Mouse (Mus musculus) mammary gland, adult 2 months (tissue): ENCODE data around the gene AI467606. TPM values are rescaled to one million over a fixed set of nuclear protein-coding genes. Genes with fewer than 3 reads are reported as not detected.

Experiments used
- polyA plus RNA-seq: library from polyadenylated mRNA; depleted of rRNA; stranded (reverse); fragments of >200 nt; gene quantifications from 2 replicates; pipeline ENCODE4 v1.2.3, GENCODE M21; 2012; ENCODE audit warnings: low replicate concordance; rRNA removed

AI467606 gene
- 52.3 and 188 TPM in 2 replicates for polyA plus RNA-seq

DNA sequence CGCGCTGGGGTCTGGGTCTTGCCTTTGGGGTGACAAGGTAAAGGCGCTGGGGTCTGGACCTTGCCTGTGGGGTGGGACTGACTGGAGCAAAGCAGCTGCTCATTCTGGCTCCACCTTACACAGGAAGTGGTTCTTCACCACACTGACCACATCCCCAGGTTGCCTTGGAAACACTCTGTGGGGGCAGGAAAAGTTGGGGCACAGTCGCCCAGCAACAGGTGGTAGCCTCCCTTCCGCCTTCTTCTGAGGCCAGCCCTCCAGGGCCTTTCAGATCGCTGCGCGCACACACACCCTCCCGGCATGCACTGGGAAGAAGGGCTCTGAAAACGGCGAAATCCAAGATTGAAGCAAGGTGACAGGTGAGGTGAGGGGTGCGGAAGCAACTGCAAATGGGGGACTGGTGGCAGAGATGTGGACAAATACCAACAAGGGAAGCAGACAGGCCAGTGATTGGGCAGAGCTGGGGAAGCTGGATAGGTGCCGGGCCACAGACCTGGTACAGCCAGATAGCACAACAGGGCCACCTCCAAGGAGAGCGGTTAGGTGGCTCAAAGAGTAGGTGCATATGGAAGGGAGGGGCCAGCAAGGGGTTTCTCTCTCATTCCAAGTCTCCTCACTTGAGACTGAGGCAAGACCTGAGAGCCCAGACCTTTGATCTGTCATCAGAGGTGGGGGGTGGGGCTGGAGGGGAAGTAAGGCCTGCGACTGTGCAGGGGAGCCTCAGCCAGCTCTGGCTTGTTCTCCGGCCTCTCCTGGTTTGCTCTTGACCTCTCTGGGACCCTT, at the start of gene AI467606:
Gene AI467606 (plus strand): TSS at position 246 of the 783 bp plus-strand sequence.

GRCm38 (mm10) chr7:127041851-127042672, 49.1 kb upstream of the AI467606 start, which contains the start of gene Kif22:
TSS of gene Kif22 (minus strand) at chr7:127042471.

DNA sequence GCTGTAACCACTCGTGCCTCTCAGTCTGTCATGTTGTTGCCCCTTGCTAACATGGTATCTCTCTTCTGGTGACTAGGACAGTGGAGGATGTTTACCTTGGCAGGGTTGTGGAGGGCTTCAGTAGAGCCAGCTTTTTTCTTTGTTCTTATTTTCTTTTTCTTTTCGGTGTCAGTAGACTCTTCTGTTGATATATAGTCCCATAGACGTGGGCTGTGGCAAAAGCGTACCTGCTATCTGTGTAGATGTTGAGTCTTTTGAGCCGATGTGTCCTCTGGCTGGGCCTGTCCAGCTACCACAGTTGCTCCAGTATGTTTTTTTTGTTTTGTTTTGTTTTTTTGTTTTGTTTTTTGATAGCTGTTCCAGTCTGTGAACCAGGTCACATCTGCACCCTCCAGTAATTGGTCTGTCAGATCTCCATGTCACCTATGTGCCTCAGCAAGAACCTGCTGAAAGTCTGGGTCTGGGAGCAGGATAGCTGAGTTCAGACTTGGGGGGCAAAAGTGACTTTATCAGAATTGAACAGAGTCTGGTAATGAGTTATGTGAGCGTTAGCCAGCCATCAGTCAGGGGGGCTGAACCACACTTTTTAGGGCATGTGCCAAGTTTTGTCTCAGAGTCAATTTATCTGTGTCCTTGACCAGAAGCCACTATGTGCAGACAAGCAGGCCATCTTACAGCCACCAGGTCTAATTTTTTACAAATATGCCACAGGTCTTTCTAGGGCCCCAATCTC, 3.7 kb upstream of the AI467606 start, which contains the start of gene Zg16:
Gene Zg16 (minus strand): TSS at position 51 of the 733 bp plus-strand sequence.

GRCm38 (mm10) chr7:127121911-127122270, 30.7 kb downstream of the AI467606 start, which contains the start of gene Qprt:
TSS of gene Qprt (minus strand) at chr7:127122226.

DNA sequence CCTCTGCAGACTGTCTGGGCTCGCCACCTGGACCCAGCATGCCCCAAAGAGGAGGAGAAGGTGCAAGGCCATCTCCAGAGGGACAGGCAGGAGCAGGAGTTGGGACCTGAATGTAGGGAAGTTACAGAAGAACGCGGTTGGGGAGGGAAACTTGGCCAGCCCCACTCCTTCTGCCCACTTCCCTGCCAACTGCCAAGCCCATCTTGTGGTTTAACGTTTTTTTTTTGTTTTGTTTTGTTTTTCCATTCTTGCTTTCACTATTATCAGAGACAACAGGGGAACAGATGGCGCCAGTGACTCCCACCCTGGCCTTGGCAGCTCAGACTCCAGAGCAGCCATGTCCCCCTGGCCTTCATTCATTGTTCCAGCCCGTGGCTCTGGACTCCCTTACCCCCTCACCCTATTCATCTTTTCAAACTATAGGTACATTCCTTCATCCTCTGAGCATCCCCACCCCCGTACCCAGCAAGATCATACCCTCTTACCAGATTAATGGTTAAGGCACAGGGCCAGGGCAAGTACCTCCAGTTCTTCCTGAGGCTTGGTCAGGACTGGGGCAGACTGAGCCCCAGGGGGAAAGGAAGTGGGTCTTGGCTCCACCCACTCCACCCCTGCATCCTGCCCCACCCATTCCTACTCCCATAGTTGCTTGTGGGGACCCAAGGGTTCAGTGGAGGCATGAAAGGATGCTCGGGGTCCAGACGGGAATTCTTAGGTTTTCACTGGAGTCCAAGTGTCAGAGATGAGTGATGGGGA, 46.3 kb downstream of the AI467606 start, which contains the start of gene Spn:
Gene Spn (minus strand): TSS at position 562 of the 756 bp plus-strand sequence.

Other genes starting within 250 kb of the AI467606 start
- 0.04 TPM in 1 of 2 replicates, not detected in the other for gene Doc2a, start 243.9 kb upstream of the AI467606 start, polyA plus RNA-seq
- gene Hirip3, start 229.4 kb upstream of the AI467606 start, polyA plus RNA-seq, result 2.8 and 3.3 TPM in 2 replicates
- 67.6 and 89.1 TPM in 2 replicates for gene Ino80e, start 229.0 kb upstream of the AI467606 start, polyA plus RNA-seq
- gene Taok2, start 206.7 kb upstream of the AI467606 start, polyA plus RNA-seq, result 75.5 and 171 TPM in 2 replicates
- 96.1 and 130 TPM in 2 replicates for gene Tmem219, start 168.4 kb upstream of the AI467606 start, polyA plus RNA-seq
- 24.1 and 31.6 TPM in 2 replicates for gene Kctd13, start 162.5 kb upstream of the AI467606 start, polyA plus RNA-seq
- 0.20 and 0.35 TPM in 2 replicates for gene Asphd1, start 141.8 kb upstream of the AI467606 start, polyA plus RNA-seq
- gene Sez6l2, start 140.8 kb upstream of the AI467606 start, polyA plus RNA-seq, result 3.1 and 3.5 TPM in 2 replicates
- gene Cdipt, start 115.4 kb upstream of the AI467606 start, polyA plus RNA-seq, result 251 and 278 TPM in 2 replicates
- gene Cdiptos, start 115.3 kb upstream of the AI467606 start, polyA plus RNA-seq, result 0.82 and 3.2 TPM in 2 replicates
- gene Mvp, start 76.7 kb upstream of the AI467606 start, polyA plus RNA-seq, result 90.2 and 123 TPM in 2 replicates
- gene Pagr1b, start 74.9 kb upstream of the AI467606 start, polyA plus RNA-seq, result 2.4 and 3.3 TPM in 2 replicates
- 0.93 and 1.2 TPM in 2 replicates for gene Pagr1a, start 74.0 kb upstream of the AI467606 start, polyA plus RNA-seq
- gene Gm42742, start 70.3 kb upstream of the AI467606 start, polyA plus RNA-seq, result 26.4 and 46.4 TPM in 2 replicates
- 22.2 and 31.3 TPM in 2 replicates for gene Prrt2, start 70.1 kb upstream of the AI467606 start, polyA plus RNA-seq
- 126 and 431 TPM in 2 replicates for gene Maz, start 64.3 kb upstream of the AI467606 start, polyA plus RNA-seq
- 1.8 and 2.1 TPM in 2 replicates for gene Kif22, start 48.9 kb upstream of the AI467606 start, polyA plus RNA-seq
- 0.34 TPM in 1 of 2 replicates, not detected in the other for gene Zg16, start 4.0 kb upstream of the AI467606 start, polyA plus RNA-seq
- gene Qprt, start 30.9 kb downstream of the AI467606 start, polyA plus RNA-seq, result 7.9 and 9.5 TPM in 2 replicates
- gene Spn, start 46.5 kb downstream of the AI467606 start, polyA plus RNA-seq, result 27.8 and 37.7 TPM in 2 replicates
- 20.9 and 26.3 TPM in 2 replicates for gene Cd2bp2, start 104.7 kb downstream of the AI467606 start, polyA plus RNA-seq
- gene Tbc1d10b, start 117.1 kb downstream of the AI467606 start, polyA plus RNA-seq, result 33.9 and 43.0 TPM in 2 replicates
- gene Mylpf, start 117.5 kb downstream of the AI467606 start, polyA plus RNA-seq, result 1.2 and 1,692 TPM in 2 replicates
- gene Zfp553, start 141.7 kb downstream of the AI467606 start, polyA plus RNA-seq, result 9.6 and 16.8 TPM in 2 replicates
- gene Sept1, start 141.8 kb downstream of the AI467606 start, polyA plus RNA-seq, result 75.4 and 186 TPM in 2 replicates
- gene Zfp771, start 152.9 kb downstream of the AI467606 start, polyA plus RNA-seq, result 47.0 and 163 TPM in 2 replicates
- 48.0 and 48.7 TPM in 2 replicates for gene Dctpp1, start 169.3 kb downstream of the AI467606 start, polyA plus RNA-seq
- 26.2 and 37.4 TPM in 2 replicates for gene Sephs2, start 182.7 kb downstream of the AI467606 start, polyA plus RNA-seq
- gene Itgal, start 204.9 kb downstream of the AI467606 start, polyA plus RNA-seq, result 50.2 and 53.8 TPM in 2 replicates